Mouse (Mus musculus): Measurements from ENCODE around the gene Samd8. TPM values are rescaled to one million over a fixed set of nuclear protein-coding genes. Genes with fewer than 3 reads are reported as not detected.

The Samd8 gene
- polyA plus RNA-seq, 1 experiment from 2014 or later, result 11.6 TPM

GRCm38 (mm10) chr14:21811301-21811700 lies 61.0 kb downstream of the Samd8 start:
- H3K27ac ChIP-seq, result no peak overlapping the region
- WGBS, result 77% methylated on average over 4 of the region's 4 CpGs
- no peaks in the 10 kb centered on the region for H3K27me3 ChIP-seq (ENCODE audit: insufficient read depth, poor library complexity, severe bottlenecking)
- no peaks in the 10 kb centered on the region for H3K36me3 ChIP-seq
- H3K4me3 ChIP-seq, result no peak overlapping the region
- DNase-seq (ENCODE audit: low spot score), result no peak
- H3K9me3 ChIP-seq, result no peaks in the 10 kb centered on the region
- peaks cover 27% of the 10 kb centered on the region for H3K4me1 ChIP-seq

GRCm38 (mm10) chr14:21811744-21812393 lies 61.5 kb downstream of the Samd8 start:
- no peak overlapping the region for H3K4me3 ChIP-seq
- no peak overlapping the region for H3K27ac ChIP-seq
- no peaks in the 10 kb centered on the region for H3K27me3 ChIP-seq (ENCODE audit: insufficient read depth, poor library complexity, severe bottlenecking)
- H3K9me3 ChIP-seq, result no peaks in the 10 kb centered on the region
- DNase-seq (ENCODE audit: low spot score), result no peak
- 63% methylated on average over 10 of the region's 10 CpGs for WGBS
- H3K36me3 ChIP-seq, result no peaks in the 10 kb centered on the region
- H3K4me1 ChIP-seq, result peaks cover 31% of the 10 kb centered on the region

- WGBS, result 22% methylated on average over 14 of the region's 14 CpGs
Observed at GRCm38 (mm10) chr14:21812590-21813162, 62.3 kb downstream of the Samd8 start.

GRCm38 (mm10) chr14:21813216-21813615 lies 62.9 kb downstream of the Samd8 start:
- 0 out of 2 replicates have a peak overlapping the region, but pooled peaks have one; percentile 42 for H3K27ac ChIP-seq
- no peaks in the 10 kb centered on the region for H3K27me3 ChIP-seq (ENCODE audit: insufficient read depth, poor library complexity, severe bottlenecking)
- no peaks in the 10 kb centered on the region for H3K36me3 ChIP-seq
- no peak for DNase-seq (ENCODE audit: low spot score)
- 39% methylated on average over 4 of the region's 4 CpGs for WGBS
- peaks cover 34% of the 10 kb centered on the region for H3K4me1 ChIP-seq
- H3K9me3 ChIP-seq, result no peaks in the 10 kb centered on the region
- no peak overlapping the region for H3K4me3 ChIP-seq

More at GRCm38 (mm10) chr14:21812590-21813162, 62.3 kb downstream of the Samd8 start:
- H3K9me3 ChIP-seq, result no peaks in the 10 kb centered on the region
- DNase-seq (ENCODE audit: low spot score), result peak; percentile 87
- H3K36me3 ChIP-seq, result no peaks in the 10 kb centered on the region
- H3K4me3 ChIP-seq, result no peak overlapping the region
- H3K4me1 ChIP-seq, result peaks cover 32% of the 10 kb centered on the region
- H3K27me3 ChIP-seq (ENCODE audit: insufficient read depth, poor library complexity, severe bottlenecking), result no peaks in the 10 kb centered on the region
- 0 out of 2 replicates have a peak overlapping the region, but pooled peaks have one; percentile 29 for H3K27ac ChIP-seq

GRCm38 (mm10) chr14:21813847-21814246 lies 63.5 kb downstream of the Samd8 start:
- no peak overlapping the region for H3K4me3 ChIP-seq
- 0 out of 2 replicates have a peak overlapping the region, but pooled peaks have one; percentile 42 for H3K27ac ChIP-seq
- H3K36me3 ChIP-seq, result no peaks in the 10 kb centered on the region
- no peak for DNase-seq (ENCODE audit: low spot score)
- 74% methylated on average over 3 of the region's 3 CpGs for WGBS
- peaks cover 34% of the 10 kb centered on the region for H3K4me1 ChIP-seq
- H3K9me3 ChIP-seq, result no peaks in the 10 kb centered on the region
- no peaks in the 10 kb centered on the region for H3K27me3 ChIP-seq (ENCODE audit: insufficient read depth, poor library complexity, severe bottlenecking)

GRCm38 (mm10) chr14:21814606-21815005 lies 64.3 kb downstream of the Samd8 start:
- H3K27me3 ChIP-seq (ENCODE audit: insufficient read depth, poor library complexity, severe bottlenecking), result no peaks in the 10 kb centered on the region
- H3K36me3 ChIP-seq, result no peaks in the 10 kb centered on the region
- H3K4me3 ChIP-seq, result no peak overlapping the region
- no peak overlapping the region for H3K27ac ChIP-seq
- H3K4me1 ChIP-seq, result peaks cover 34% of the 10 kb centered on the region
- WGBS, result 91% methylated on average over 4 of the region's 4 CpGs
- DNase-seq (ENCODE audit: low spot score), result no peak
- H3K9me3 ChIP-seq, result no peaks in the 10 kb centered on the region

- Histone ChIP-seq H3K27me3 (ENCODE audit: insufficient read depth, poor library complexity, severe bottlenecking) (no peaks in the 10 kb centered on the region), H3K4me1 (peaks cover 38% of the 10 kb centered on the region), H3K4me3 (no peak overlapping the region), H3K36me3 (no peaks in the 10 kb centered on the region), H3K27ac (0 out of 2 replicates have a peak overlapping the region, but pooled peaks have one; percentile 29), H3K9me3 (no peaks in the 10 kb centered on the region)
- no peak for DNase-seq (ENCODE audit: low spot score)
- WGBS, result 54% methylated on average over 3 of the region's 3 CpGs
Observed at GRCm38 (mm10) chr14:21816255-21816654, 65.9 kb downstream of the Samd8 start.

GRCm38 (mm10) chr14:21817453-21817852 lies 67.1 kb downstream of the Samd8 start:
- Histone ChIP-seq H3K36me3 (no peaks in the 10 kb centered on the region), H3K4me3 (no peak overlapping the region), H3K27me3 (ENCODE audit: insufficient read depth, poor library complexity, severe bottlenecking) (no peaks in the 10 kb centered on the region), H3K27ac (no peak overlapping the region), H3K4me1 (peaks cover 35% of the 10 kb centered on the region), H3K9me3 (no peaks in the 10 kb centered on the region)
- WGBS, result 41% methylated on average over 4 of the region's 4 CpGs
- no peak for DNase-seq (ENCODE audit: low spot score)

GRCm38 (mm10) chr14:21820880-21821505 lies 70.7 kb downstream of the Samd8 start:
- peaks cover 57% of the 10 kb centered on the region for H3K4me1 ChIP-seq
- no peaks in the 10 kb centered on the region for H3K27me3 ChIP-seq (ENCODE audit: insufficient read depth, poor library complexity, severe bottlenecking)
- no peak for DNase-seq (ENCODE audit: low spot score)
- H3K27ac ChIP-seq, result peak overlapping the region; percentile 56; the same call in 1 of the 2 replicates
- no peak overlapping the region for H3K4me3 ChIP-seq
- no peaks in the 10 kb centered on the region for H3K9me3 ChIP-seq
- WGBS, result 85% methylated on average over 4 of the region's 4 CpGs
- H3K36me3 ChIP-seq, result no peaks in the 10 kb centered on the region

- peaks cover 62% of the 10 kb centered on the region for H3K4me1 ChIP-seq
Observed at GRCm38 (mm10) chr14:21822307-21822706, 72.0 kb downstream of the Samd8 start.

GRCm38 (mm10) chr14:21822795-21823374 lies 72.6 kb downstream of the Samd8 start:
- no peaks in the 10 kb centered on the region for H3K36me3 ChIP-seq
- H3K27ac ChIP-seq, result peak overlapping the region; percentile 92
- no peaks in the 10 kb centered on the region for H3K27me3 ChIP-seq (ENCODE audit: insufficient read depth, poor library complexity, severe bottlenecking)
- H3K4me3 ChIP-seq, result peak overlapping the region; percentile 24; the same call in 1 of the 2 replicates
- peak; percentile 86 for DNase-seq (ENCODE audit: low spot score)
- no peaks in the 10 kb centered on the region for H3K9me3 ChIP-seq
- WGBS, result 20% methylated on average over 7 of the region's 7 CpGs
- peaks cover 57% of the 10 kb centered on the region for H3K4me1 ChIP-seq

More at GRCm38 (mm10) chr14:21822307-21822706, 72.0 kb downstream of the Samd8 start:
- Histone ChIP-seq H3K9me3 (no peaks in the 10 kb centered on the region), H3K27me3 (ENCODE audit: insufficient read depth, poor library complexity, severe bottlenecking) (no peaks in the 10 kb centered on the region), H3K36me3 (no peaks in the 10 kb centered on the region), H3K4me3 (no peak overlapping the region), H3K27ac (peak overlapping the region; percentile 92)
- no peak for DNase-seq (ENCODE audit: low spot score)
- 45% methylated on average over 7 of the region's 7 CpGs for WGBS

GRCm38 (mm10) chr14:21823897-21824296 lies 73.6 kb downstream of the Samd8 start:
- peak overlapping the region; percentile 92 for H3K27ac ChIP-seq
- no peaks in the 10 kb centered on the region for H3K36me3 ChIP-seq
- no peak overlapping the region; the same call in 1 of the 2 replicates for H3K4me3 ChIP-seq
- 35% methylated on average over 7 of the region's 7 CpGs for WGBS
- peak; percentile 85 for DNase-seq (ENCODE audit: low spot score)
- H3K4me1 ChIP-seq, result peaks cover 57% of the 10 kb centered on the region
- no peaks in the 10 kb centered on the region for H3K9me3 ChIP-seq
- H3K27me3 ChIP-seq (ENCODE audit: insufficient read depth, poor library complexity, severe bottlenecking), result no peaks in the 10 kb centered on the region

- H3K4me3 ChIP-seq, result no peak within 1 kb of the TSS; the same call in 1 of the 2 replicates
- no peaks in the 10 kb centered on the region for H3K9me3 ChIP-seq
- H3K4me1 ChIP-seq, result peaks cover 62% of the 10 kb centered on the region
- no peaks in the 10 kb centered on the region for H3K27me3 ChIP-seq (ENCODE audit: insufficient read depth, poor library complexity, severe bottlenecking)
- H3K27ac ChIP-seq, result peak within 1 kb of the TSS; percentile 92
- WGBS, result 86% methylated on average over 2 of the region's 2 CpGs
- H3K36me3 ChIP-seq, result no peaks in the 10 kb centered on the region
- DNase-seq (ENCODE audit: low spot score), result no peak
Observed at GRCm38 (mm10) chr14:21824938-21825337, 74.6 kb downstream of the Samd8 start, which contains the start of gene Vdac2. Vdac2 (plus strand) TSS chr14:21825238.
